Mouse (Mus musculus): ENCODE results near the gene Olfr812. TPM values are rescaled to one million over a fixed set of nuclear protein-coding genes. Genes with fewer than 3 reads are reported as not detected.
"Not testable (repeated sequence)": the region's sequence is repeated elsewhere in the genome, so short reads cannot be mapped to it uniquely, and the experiment has no call there.

The Olfr812 gene
- not detected for total RNA-seq (2021)

GRCm38 (mm10) chr10:129845994-129846393 lies at the start of gene Olfr812:
TSS of gene Olfr812 (minus strand) at chr10:129846094.
- intact Hi-C loops (cut with DNase I), result no loop called here
- no peak for DNase-seq

GRCm38 (mm10) chr10:129885934-129886333 lies 40.0 kb upstream of the Olfr812 start:
- DNase-seq, result no peak
- intact Hi-C loops (cut with DNase I), result no loop called here

GRCm38 (mm10) chr10:129885496-129885895 lies 39.6 kb upstream of the Olfr812 start:
- intact Hi-C loops (cut with DNase I); DNase-seq: not testable (repeated sequence)

- DNase-seq; intact Hi-C loops (cut with DNase I): not testable (repeated sequence)
Measured at GRCm38 (mm10) chr10:129879751-129880150, 33.9 kb upstream of the Olfr812 start, which contains the start of gene Olfr814. TSS of gene Olfr814 (minus strand) at chr10:129879851.

GRCm38 (mm10) chr10:129855067-129855466 lies 9.2 kb upstream of the Olfr812 start, which contains the start of gene Olfr813:
TSS of gene Olfr813 (plus strand) at chr10:129855367.
- no peak for DNase-seq
- intact Hi-C loops (cut with DNase I), result no loop called here

GRCm38 (mm10) chr10:129847343-129847742 lies 1.4 kb upstream of the Olfr812 start:
- intact Hi-C loops (cut with DNase I), result no loop called here
- no peak for DNase-seq

GRCm38 (mm10) chr10:129804296-129804695 lies 41.6 kb downstream of the Olfr812 start, which contains the start of gene Olfr811:
TSS of gene Olfr811 (minus strand) at chr10:129804396.
- intact Hi-C loops (cut with DNase I), result no loop called here

GRCm38 (mm10) chr10:129794817-129795216 lies 51.1 kb downstream of the Olfr812 start, which contains the start of gene Olfr810:
TSS of gene Olfr810 (minus strand) at chr10:129794917.
- no peak for DNase-seq
- intact Hi-C loops (cut with DNase I), result no loop called here

More at GRCm38 (mm10) chr10:129804296-129804695, 41.6 kb downstream of the Olfr812 start, which contains the start of gene Olfr811:
- DNase-seq, result no peak

Other genes with a start within 250 kb of the Olfr812 start
- not detected for gene Olfr796, start 233.5 kb downstream of the Olfr812 start, total RNA-seq (2021)
- gene Olfr798, start 218.2 kb downstream of the Olfr812 start, total RNA-seq (2021), result not detected
- not detected for gene Olfr799, start 208.6 kb downstream of the Olfr812 start, total RNA-seq (2021)
- not detected for gene Olfr800, start 188.4 kb downstream of the Olfr812 start, total RNA-seq (2021)
- gene Olfr801, start 172.2 kb downstream of the Olfr812 start, total RNA-seq (2021), result not detected
- not detected for gene Olfr802, start 157.9 kb downstream of the Olfr812 start, total RNA-seq (2021)
- gene Olfr803, start 151.8 kb downstream of the Olfr812 start, total RNA-seq (2021), result not detected
- not detected for gene Olfr804, start 142.9 kb downstream of the Olfr812 start, total RNA-seq (2021)
- gene Olfr805, start 116.7 kb downstream of the Olfr812 start, total RNA-seq (2021), result not detected
- gene Olfr806, start 104.2 kb downstream of the Olfr812 start, total RNA-seq (2021), result not detected
- not detected for gene Olfr807, start 88.3 kb downstream of the Olfr812 start, total RNA-seq (2021)
- gene Olfr808, start 80.6 kb downstream of the Olfr812 start, total RNA-seq (2021), result not detected
- not detected for gene Olfr809, start 71.5 kb downstream of the Olfr812 start, total RNA-seq (2021)
- not detected for gene Olfr810, start 51.2 kb downstream of the Olfr812 start, total RNA-seq (2021)
- gene Olfr811, start 41.7 kb downstream of the Olfr812 start, total RNA-seq (2021), result not detected
- not detected for gene Olfr813, start 9.3 kb upstream of the Olfr812 start, total RNA-seq (2021)
- gene Olfr814, start 33.8 kb upstream of the Olfr812 start, total RNA-seq (2021), result not detected
- gene Olfr815, start 59.8 kb upstream of the Olfr812 start, total RNA-seq (2021), result not detected
- gene Olfr816, start 69.5 kb upstream of the Olfr812 start, total RNA-seq (2021), result not detected
- gene Olfr818, start 103.0 kb upstream of the Olfr812 start, total RNA-seq (2021), result not detected
- gene Olfr819, start 121.2 kb upstream of the Olfr812 start, total RNA-seq (2021), result not detected
- gene Olfr247, start 130.0 kb upstream of the Olfr812 start, total RNA-seq (2021), result not detected
- not detected for gene Gm10310, start 139.0 kb upstream of the Olfr812 start, total RNA-seq (2021)
- not detected for gene Olfr820, start 166.5 kb upstream of the Olfr812 start, total RNA-seq (2021)
- not detected for gene Olfr821, start 184.3 kb upstream of the Olfr812 start, total RNA-seq (2021)
- gene Olfr822, start 225.1 kb upstream of the Olfr812 start, total RNA-seq (2021), result not detected